Mouse (Mus musculus) small intestine, adult 2 months (tissue): Measurements from ENCODE around the gene Kdm1a.

Experiments used
- CTCF ChIP-seq: fragments of 200-500 bp; IDR thresholded peaks from 2 replicates; pipeline ENCODE4 v1.5.1; 2012; ENCODE audit warnings: low read depth, mild to moderate bottlenecking, control low read depth, inconsistent platforms, low read length, moderate library complexity, mixed read lengths; ENCODE audit not compliant: insufficient replicate concordance, insufficient read length; ENCODE audit errors: extremely low read depth
- POLR2A ChIP-seq: fragments of 200-500 bp; IDR thresholded peaks from 2 replicates; pipeline ENCODE4 v1.6.1; 2012; ENCODE audit warnings: low read depth, mild to moderate bottlenecking, control low read depth, inconsistent platforms, low read length, moderate library complexity

DNA sequence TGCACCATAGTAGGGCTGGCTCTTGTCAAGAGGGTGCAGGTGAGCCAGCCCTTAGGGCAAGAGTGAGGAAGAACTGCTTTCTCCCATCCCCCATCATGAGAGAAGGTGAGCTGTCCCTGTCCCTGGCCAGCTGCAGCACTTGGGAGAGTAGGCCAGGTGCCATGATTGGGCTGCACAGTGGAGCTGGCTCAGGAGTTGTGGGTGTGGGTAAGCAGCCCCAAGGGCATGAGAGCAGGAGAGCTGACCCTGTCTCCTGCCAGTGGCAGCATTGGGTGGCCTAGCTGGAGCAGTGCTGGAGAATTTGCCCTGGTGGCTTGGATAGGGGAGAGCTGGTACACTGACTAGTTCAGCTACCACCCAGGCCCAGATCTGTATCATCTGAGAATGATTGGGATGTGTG lies 89.6 kb downstream of the Kdm1a start:
- no peak for TF ChIP-seq CTCF
- no peak for TF ChIP-seq POLR2A
